Mouse (Mus musculus) liver, adult 2 months (tissue): ENCODE measurements around the gene Mtg2. TPM values are rescaled to one million over a fixed set of nuclear protein-coding genes. Genes with fewer than 3 reads are reported as not detected.
A peak's percentile ranks its signal among the peaks of the same experiment; 100 is the strongest.

Experiments used
- DNase-seq: peaks from one replicate; pipeline ENCODE4 v3.0.0-alpha.2; 2011; ENCODE audit warnings: low read depth, low spot score; ENCODE audit errors: extremely low read depth
- H3K27ac ChIP-seq: fragments of 200-500 bp; replicated peaks from 2 replicates; pipeline ENCODE4 v1.5.1; 2012; ENCODE audit warnings: low read depth, mild to moderate bottlenecking, control low read depth, inconsistent platforms, low read length; ENCODE audit not compliant: insufficient read depth
- H3K27me3 ChIP-seq: fragments of 200-500 bp; 2 replicates; pipeline ENCODE4 v1.6.1; 2012; ENCODE audit warnings: mild to moderate bottlenecking, moderate library complexity, low read length, inconsistent platforms; ENCODE audit not compliant: control insufficient read depth, insufficient read depth
- H3K36me3 ChIP-seq: fragments of 200-500 bp; 2 replicates; pipeline ENCODE4 v1.6.1; 2012; ENCODE audit warnings: low read length, inconsistent platforms; ENCODE audit not compliant: control insufficient read depth, insufficient read depth
- H3K4me1 ChIP-seq: fragments of 200-500 bp; 2 replicates; pipeline ENCODE4 v1.6.1; 2011; ENCODE audit warnings: low read length; ENCODE audit not compliant: control insufficient read depth, insufficient read depth
- H3K4me3 ChIP-seq: fragments of 200-500 bp; 2 replicates; pipeline ENCODE4 v1.5.1; 2011; ENCODE audit warnings: low read depth, mild to moderate bottlenecking, control low read depth, low read length, moderate library complexity; ENCODE audit not compliant: insufficient read depth
- H3K79me2 ChIP-seq: fragments of 200-500 bp; 2 replicates; pipeline ENCODE4 v1.6.1; 2012; ENCODE audit warnings: inconsistent platforms, mild to moderate bottlenecking, low read length, moderate library complexity; ENCODE audit not compliant: control insufficient read depth, insufficient read depth
- H3K9ac ChIP-seq: fragments of 200-500 bp; 2 replicates; pipeline ENCODE4 v1.6.1; 2012; ENCODE audit warnings: low read depth, mild to moderate bottlenecking, control low read depth, inconsistent platforms, low read length
- CTCF ChIP-seq: fragments of 200-500 bp; IDR thresholded peaks from 2 replicates; pipeline ENCODE4 v1.5.1; 2011; ENCODE audit warnings: low read depth, low read length, control low read depth
- POLR2A ChIP-seq: fragments of 200-500 bp; IDR thresholded peaks from 2 replicates; pipeline ENCODE4 v1.6.1; 2011; ENCODE audit warnings: low read length, control low read depth; ENCODE audit not compliant: insufficient read depth; ENCODE audit errors: extremely low read depth
- whole genome bisulfite sequencing: fragments of 180-500 bp; shearing (Covaris S2); methylation state at CpG from one replicate; pipeline ENCODE4 v1.1.7; 2018; 5-methylcytosine and 5-hydroxymethylcytosine counted together
- polyA plus RNA-seq: library from polyadenylated mRNA; depleted of rRNA; stranded (reverse); fragments of >200 nt; gene quantifications from 2 replicates; pipeline ENCODE4 v1.2.3, GENCODE M21; 2012
- total RNA-seq: library from RNA; depleted of rRNA; stranded (reverse); fragments of >200 nt; gene quantifications from 2 replicates; pipeline ENCODE4 v1.2.3, GENCODE M21; 2014

The Mtg2 gene
- total and polyA plus RNA-seq, 2 experiments, result 17.8 to 19.6 TPM

DNA sequence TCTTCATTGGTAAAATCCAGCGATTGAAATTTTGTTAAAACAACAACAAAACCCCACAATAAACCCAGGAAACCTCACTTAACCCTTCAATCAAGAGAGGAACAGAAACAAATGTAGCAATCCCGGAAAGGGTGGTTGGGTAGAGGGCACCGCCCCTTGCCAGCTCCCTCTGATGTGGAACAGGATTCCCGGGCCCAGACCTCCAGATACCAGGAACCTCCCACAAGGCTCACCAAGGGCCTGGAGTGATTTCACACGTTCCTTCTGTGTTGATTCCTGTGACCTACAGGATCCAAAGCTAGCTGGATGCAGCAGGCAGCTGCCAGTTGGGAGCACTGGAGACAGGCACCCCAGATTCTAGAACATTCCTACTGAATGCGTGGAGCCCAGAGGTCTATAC, 30.0 kb upstream of the Mtg2 start:
- Histone ChIP-seq H3K36me3 (peaks cover 25% of the 10 kb centered on the region), H3K27me3 (no peaks in the 10 kb centered on the region), H3K4me1 (peaks cover 10% of the 10 kb centered on the region), H3K4me3 (no peak overlapping the region), H3K79me2 (peaks cover 28% of the 10 kb centered on the region), H3K27ac (peak overlapping the region; percentile 10; the same call in 1 of the 2 replicates), H3K9ac (peak overlapping the region; percentile 17; the same call in 1 of the 2 replicates)
- peak; percentile 19 for DNase-seq
- no peak for TF ChIP-seq CTCF
- TF ChIP-seq POLR2A, result no peak
- WGBS, result 33% methylated on average over 6 of the region's 6 CpGs

DNA sequence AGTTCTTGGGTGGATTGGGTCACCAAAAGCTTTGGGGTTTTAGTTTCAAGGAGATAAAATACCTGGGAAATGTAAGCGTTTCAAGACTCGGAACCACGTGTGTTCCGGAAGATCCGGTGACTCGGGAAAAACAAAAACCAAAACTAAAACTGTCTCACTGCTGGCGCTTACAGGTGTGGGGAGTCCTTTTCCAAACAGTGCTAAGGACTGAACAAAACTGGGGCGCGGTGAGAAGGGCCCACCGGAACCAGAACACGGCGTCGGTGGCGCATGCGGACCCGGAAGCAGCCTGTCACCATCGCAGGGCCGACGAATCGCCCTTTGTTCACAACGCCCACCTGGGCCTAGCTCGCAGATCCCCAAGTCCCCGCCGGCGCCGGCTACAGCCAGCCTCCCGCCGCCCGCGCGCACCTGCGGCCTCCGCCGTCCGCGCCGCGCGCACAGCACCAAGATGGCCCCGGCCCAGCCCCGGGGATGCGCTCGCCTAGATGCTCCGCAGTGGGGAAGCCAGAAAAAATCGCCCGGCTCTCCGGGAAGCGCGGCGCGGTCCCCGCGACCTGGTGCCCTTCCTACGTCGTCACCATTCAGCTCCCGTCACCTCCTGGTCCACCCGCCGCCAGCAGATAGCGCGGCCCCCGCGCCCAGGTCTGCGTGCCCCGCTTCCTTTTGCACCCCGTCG, 28.7 kb upstream of the Mtg2 start:
- no peaks in the 10 kb centered on the region for H3K27me3 ChIP-seq
- DNase-seq, result peak; percentile 68
- H3K27ac ChIP-seq, result peak overlapping the region; percentile 85
- 0% methylated on average over 66 of the region's 66 CpGs for WGBS
- peak overlapping the region; percentile 97 for H3K9ac ChIP-seq
- H3K36me3 ChIP-seq, result peaks cover 13% of the 10 kb centered on the region
- peaks cover 10% of the 10 kb centered on the region for H3K4me1 ChIP-seq
- H3K4me3 ChIP-seq, result peak overlapping the region; percentile 81
- TF ChIP-seq POLR2A, result no peak
- no peak for TF ChIP-seq CTCF
- peaks cover 28% of the 10 kb centered on the region for H3K79me2 ChIP-seq

DNA sequence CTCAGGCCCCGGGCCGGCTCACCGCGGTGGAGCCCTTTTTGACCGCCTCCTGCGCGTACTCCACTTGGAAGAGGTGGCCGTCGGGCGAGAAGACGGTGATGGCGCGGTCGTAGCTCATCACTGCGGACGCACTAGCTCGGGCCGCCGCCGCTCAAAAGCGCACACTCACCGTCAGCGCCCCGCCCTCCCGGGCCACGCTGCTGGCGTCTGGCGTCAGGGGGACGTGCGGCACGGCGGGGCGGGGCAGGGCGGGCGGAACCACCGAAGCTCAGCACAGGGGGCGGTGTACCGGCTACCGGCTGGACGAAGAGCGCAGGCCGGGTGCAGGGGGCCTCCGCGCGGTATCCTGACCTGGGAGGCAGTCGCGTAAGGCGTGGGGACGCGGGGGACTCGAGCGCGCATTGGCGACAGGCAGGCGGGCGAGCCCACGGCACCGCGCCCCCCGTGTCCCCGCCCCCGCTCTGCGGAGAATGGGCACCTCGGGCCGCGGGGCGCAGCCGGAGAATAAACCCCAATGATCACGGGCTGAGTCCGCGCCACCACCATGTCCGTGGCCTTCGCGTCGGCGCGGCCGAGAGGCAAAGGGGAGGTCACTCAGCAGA, 28.0 kb upstream of the Mtg2 start, which contains the start of the genes Psma7 and Ss18l1:
Gene Psma7 (minus strand): TSS at position 178 of the 602 bp plus-strand sequence.
Gene Ss18l1 (plus strand): TSS at position 254 of the 602 bp plus-strand sequence.
- H3K4me1 ChIP-seq, result peaks cover 10% of the 10 kb centered on the region
- peaks cover 13% of the 10 kb centered on the region for H3K36me3 ChIP-seq
- DNase-seq, result peak; percentile 64
- TF ChIP-seq CTCF (no peak), POLR2A (peak; percentile 91)
- H3K27me3 ChIP-seq, result no peaks in the 10 kb centered on the region
- H3K9ac ChIP-seq, result peak within 1 kb of the TSS; percentile 97
- peak within 1 kb of the TSS; percentile 81 for H3K4me3 ChIP-seq
- H3K79me2 ChIP-seq, result peaks cover 28% of the 10 kb centered on the region
- peak within 1 kb of the TSS; percentile 85 for H3K27ac ChIP-seq
- WGBS, result under 1% methylated on average over 78 of the region's 78 CpGs

DNA sequence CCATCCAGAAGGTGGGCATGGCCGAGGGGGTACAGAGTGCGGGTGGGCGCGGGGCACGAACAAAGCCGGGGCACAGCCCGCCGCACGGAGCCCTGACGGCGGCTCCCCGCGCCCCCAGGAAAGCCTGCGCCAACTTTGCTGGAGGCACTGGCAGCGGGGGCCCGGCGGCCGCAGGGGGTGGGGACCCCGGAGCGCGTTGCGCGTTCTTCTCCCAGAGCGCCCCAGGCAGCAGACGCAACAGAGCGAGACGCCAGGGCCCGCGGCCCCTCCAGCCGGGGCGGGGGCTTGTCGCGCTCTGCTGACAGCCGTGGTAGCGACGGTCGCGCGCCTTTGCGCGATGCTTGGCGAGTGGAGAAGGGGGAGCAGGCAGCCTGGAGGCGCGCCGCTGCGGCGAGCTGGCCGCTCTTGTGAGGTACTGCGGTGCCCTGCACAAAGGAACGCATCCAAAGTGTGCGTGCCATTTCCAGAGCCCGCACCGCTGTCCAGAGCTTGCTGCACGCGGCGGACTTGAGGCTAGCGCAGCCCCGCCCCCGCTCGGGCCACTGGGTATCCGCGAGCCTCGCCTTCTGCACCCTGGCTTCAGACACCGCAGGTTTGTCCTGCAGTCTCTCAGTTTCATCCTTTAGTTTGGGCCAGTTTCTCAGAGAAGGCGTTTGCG, 27.4 kb upstream of the Mtg2 start:
- DNase-seq, result peak; percentile 26
- TF ChIP-seq CTCF (no peak), POLR2A (no peak)
- H3K27me3 ChIP-seq, result no peaks in the 10 kb centered on the region

DNA sequence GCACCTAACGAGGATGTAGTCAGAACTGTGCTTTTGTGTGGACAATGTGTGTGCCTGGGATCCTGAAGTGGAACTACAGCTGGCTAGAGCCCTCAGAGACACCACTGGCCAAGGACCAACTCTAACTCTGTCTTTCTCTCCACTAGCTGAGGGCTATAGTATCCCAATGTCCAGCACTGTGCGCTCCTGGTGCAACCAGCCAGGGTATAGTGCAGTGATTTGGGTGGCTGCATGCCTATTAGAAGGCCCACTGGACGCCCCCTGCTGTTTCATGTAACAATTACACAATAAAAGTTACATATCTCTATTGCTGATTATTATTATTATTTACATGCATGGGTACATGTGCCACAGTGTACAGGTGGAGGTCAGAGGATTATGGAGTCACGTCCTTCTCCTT, 25.1 kb upstream of the Mtg2 start:
- Histone ChIP-seq H3K4me3 (no peak overlapping the region), H3K9ac (no peak overlapping the region), H3K27me3 (no peaks in the 10 kb centered on the region), H3K36me3 (no peaks in the 10 kb centered on the region), H3K4me1 (peaks cover 10% of the 10 kb centered on the region), H3K27ac (no peak overlapping the region), H3K79me2 (peaks cover 23% of the 10 kb centered on the region)
- 33% methylated on average over 4 of the region's 4 CpGs for WGBS
- peak; percentile 57 for TF ChIP-seq CTCF
- TF ChIP-seq POLR2A, result no peak
- peak; percentile 27 for DNase-seq

More for the DNA sequence above, 27.4 kb upstream of the Mtg2 start:
- H3K79me2 ChIP-seq, result peaks cover 28% of the 10 kb centered on the region
- peaks cover 10% of the 10 kb centered on the region for H3K36me3 ChIP-seq
- H3K27ac ChIP-seq, result no peak overlapping the region; the same call in 1 of the 2 replicates
- H3K4me3 ChIP-seq, result peak overlapping the region; percentile 81
- 1% methylated on average over 65 of the region's 66 CpGs for WGBS
- H3K4me1 ChIP-seq, result peaks cover 10% of the 10 kb centered on the region
- H3K9ac ChIP-seq, result peak overlapping the region; percentile 97
